16 mouse cellular contexts compared by ENCODE assay signal in genomic region chr16:87129021-87129420, GRCm38 (mm10).
A peak's percentile ranks its signal among the peaks of the same experiment; 100 is the strongest.
DNase-seq lines count a peak whose midpoint lies in the region; ATAC-seq and TF ChIP-seq lines count a peak whose summit lies in the region.
"Had no signal": no experiment of that assay in that cellular context is flagged by ENCODE, and none has a peak within 500 bp of the region (broad histone marks: within the 10 kb centered on the region; RNA-seq: fewer than 3 reads in every experiment).

No protein-coding gene starts in this region.

- peak; percentile 60; the same call in 1 of the 2 replicates for ATAC-seq in forebrain, embryonic 16.5 days
- no peak for ATAC-seq in heart, embryonic 16.5 days (replicated peaks; ENCODE audit: extremely low read depth, insufficient read depth, low FRiP score)
- ATAC-seq: CD4-positive, CD25-positive, alpha-beta regulatory T cell, adult 4 months had no signal

- peaks cover 3% of the 10 kb centered on the region; the same call in 1 of the 2 replicates for H3K4me1 ChIP-seq in forebrain, embryonic 16.5 days (replicated peaks; ENCODE audit: control insufficient read depth, insufficient read depth, low read length)
- no peaks in the 10 kb centered on the region for H3K4me1 ChIP-seq in forebrain, embryonic 10.5 days
- peaks cover 3% of the 10 kb centered on the region for H3K4me1 ChIP-seq in heart, embryonic 16.5 days (ENCODE audit: control insufficient read depth, insufficient read depth, low read length)
- H3K4me1 ChIP-seq: kidney, embryonic 15.5 days had no signal

- H3K4me3 ChIP-seq in forebrain, embryonic 16.5 days (replicated peaks; ENCODE audit: low read length) = no peak overlapping the region
- H3K4me3 ChIP-seq in forebrain, embryonic 10.5 days = no peak overlapping the region
- H3K4me3 ChIP-seq in heart, embryonic 16.5 days (ENCODE audit: low read length) = no peak overlapping the region
- H3K4me3 ChIP-seq in left cerebral cortex, adult 2 months = no peak overlapping the region
- H3K4me3 ChIP-seq: kidney, embryonic 15.5 days had no signal

- H3K27ac ChIP-seq in forebrain, embryonic 16.5 days (ENCODE audit: low read length) = no peak overlapping the region
- no peak overlapping the region for H3K27ac ChIP-seq in forebrain, embryonic 10.5 days
- peak overlapping the region; percentile 61 for H3K27ac ChIP-seq in heart, embryonic 16.5 days (ENCODE audit: low read length)
- peak overlapping the region; percentile 75 for H3K27ac ChIP-seq in left cerebral cortex, adult 2 months
- H3K27ac ChIP-seq: kidney, embryonic 15.5 days; stomach, postnatal 0 days had no signal

- H3K27me3 ChIP-seq in forebrain, embryonic 16.5 days (replicated peaks; ENCODE audit: control insufficient read depth, insufficient read depth, low read length) = no peaks in the 10 kb centered on the region
- H3K27me3 ChIP-seq in forebrain, embryonic 10.5 days (ENCODE audit: poor library complexity, severe bottlenecking) = no peaks in the 10 kb centered on the region
- H3K27me3 ChIP-seq in heart, embryonic 16.5 days (ENCODE audit: control insufficient read depth, insufficient read depth, low read length) = no peaks in the 10 kb centered on the region
- H3K27me3 ChIP-seq: kidney, embryonic 15.5 days had no signal

- 77% methylated on average over 3 of the region's 3 CpGs for WGBS in forebrain, embryonic 16.5 days
- WGBS in forebrain, embryonic 10.5 days = 92% methylated on average over 3 of the region's 3 CpGs
- 91% methylated on average over 3 of the region's 3 CpGs for WGBS in heart, embryonic 16.5 days

- no peak for TF ChIP-seq CTCF in left cerebral cortex, adult 2 months (IDR thresholded peaks at IDR 0.05)

- no peak overlapping the region; the same call in 1 of the 2 replicates for H3K4me2 ChIP-seq in forebrain, embryonic 16.5 days (ENCODE audit: low read length)
- H3K4me2 ChIP-seq in heart, embryonic 16.5 days (ENCODE audit: low read depth, low read length) = no peak overlapping the region
- H3K4me2 ChIP-seq: kidney, embryonic 15.5 days had no signal

- H3K36me3 ChIP-seq in forebrain, embryonic 16.5 days (ENCODE audit: control insufficient read depth, insufficient read depth) = no peaks in the 10 kb centered on the region
- H3K36me3 ChIP-seq in forebrain, embryonic 10.5 days (replicated peaks) = no peaks in the 10 kb centered on the region
- H3K36me3 ChIP-seq in heart, embryonic 16.5 days (ENCODE audit: control insufficient read depth, insufficient read depth) = no peaks in the 10 kb centered on the region
- H3K36me3 ChIP-seq: kidney, embryonic 15.5 days had no signal

- H3K9ac ChIP-seq in forebrain, embryonic 16.5 days (replicated peaks; ENCODE audit: low read depth, low read length) = no peak overlapping the region
- no peak overlapping the region for H3K9ac ChIP-seq in heart, embryonic 16.5 days (ENCODE audit: low read length)
- H3K9ac ChIP-seq: kidney, embryonic 15.5 days had no signal

- DNase-seq in forebrain, embryonic 10.5 days (ENCODE audit: extremely low spot score, low spot score) = no peak
- DNase-seq in heart, postnatal 14 days = no peak
- DNase-seq in left cerebral cortex, adult 2 months (ENCODE audit: extremely low spot score in 1 of 2, low spot score in 2 of 2) = no peak
- DNase-seq in left cerebral cortex, adult 8-10 months (ENCODE audit: low spot score in 2 of 2) = no peak
- DNase-seq in brain, adult 2 months (ENCODE audit: low read depth, low spot score) = peak; percentile 16
- DNase-seq in spleen, postnatal 10 days (ENCODE audit: low spot score in 2 of 2) = no peak
- DNase-seq: adrenal gland, postnatal 25 days; gastrocnemius, postnatal 36 days; kidney, adult 11 months; kidney, postnatal 36 days; lung, postnatal 36 days had no signal

- no peaks in the 10 kb centered on the region for H3K9me3 ChIP-seq in forebrain, embryonic 16.5 days (ENCODE audit: control insufficient read depth, low read length)
- H3K9me3 ChIP-seq in forebrain, embryonic 10.5 days = no peaks in the 10 kb centered on the region
- no peaks in the 10 kb centered on the region for H3K9me3 ChIP-seq in heart, embryonic 16.5 days (replicated peaks; ENCODE audit: control insufficient read depth, low read length)
- H3K9me3 ChIP-seq: kidney, embryonic 15.5 days had no signal

- intact Hi-C loops in heart, postnatal 14 days (cut with DNase I) = no loop called here
- intact Hi-C loops in left cerebral cortex, adult 2 months (cut with DNase I) = loop anchor here (10.0 kb wide), 1 partner anchor 104 kb away; no protein-coding TSS in a partner anchor

Comparison
In these comparisons a context has a peak if more than half of its experiments do, and no peak if none do; other contexts are left out.
1. H3K27ac ChIP-seq: peak in heart, embryonic 16.5 days (single experiment) and left cerebral cortex, adult 2 months (single experiment); none in forebrain, embryonic 16.5 days (single experiment) and forebrain, embryonic 10.5 days (single experiment).